Mouse (Mus musculus) retina, adult 2 months (tissue): ENCODE measurements at regions not wholly inside any gene's neighbourhood (a gene's known extent, or its start where the extent isn't known, plus 50 kb on each side); places are given as distances from the start of the nearest gene placed in this dataset.

ENCODE experiments used
- DNase-seq: peaks from one replicate; pipeline ENCODE4 v3.0.0-alpha.2; 2012; ENCODE audit warnings: low read depth, low spot score

DNA sequence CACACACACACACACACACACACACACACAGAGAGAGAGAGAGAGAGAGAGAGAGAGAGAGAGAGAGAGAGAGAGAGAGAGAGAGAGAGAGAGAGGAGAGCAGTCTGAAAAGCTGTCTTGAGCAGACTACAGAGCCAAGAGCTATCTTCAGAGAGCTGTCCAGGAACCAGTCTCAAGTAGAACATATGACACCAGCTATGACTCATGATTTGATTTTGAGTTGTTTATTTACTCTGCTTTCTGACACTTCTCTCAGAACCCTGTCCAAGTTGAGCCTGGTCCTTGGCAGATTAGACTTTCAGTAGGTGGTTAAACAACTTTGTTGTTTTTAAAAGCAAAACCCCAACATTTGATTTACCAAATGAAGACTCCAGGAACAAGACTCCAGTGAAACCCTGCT lies 420.8 kb upstream of the Lcorl start:
- no peak for DNase-seq

DNA sequence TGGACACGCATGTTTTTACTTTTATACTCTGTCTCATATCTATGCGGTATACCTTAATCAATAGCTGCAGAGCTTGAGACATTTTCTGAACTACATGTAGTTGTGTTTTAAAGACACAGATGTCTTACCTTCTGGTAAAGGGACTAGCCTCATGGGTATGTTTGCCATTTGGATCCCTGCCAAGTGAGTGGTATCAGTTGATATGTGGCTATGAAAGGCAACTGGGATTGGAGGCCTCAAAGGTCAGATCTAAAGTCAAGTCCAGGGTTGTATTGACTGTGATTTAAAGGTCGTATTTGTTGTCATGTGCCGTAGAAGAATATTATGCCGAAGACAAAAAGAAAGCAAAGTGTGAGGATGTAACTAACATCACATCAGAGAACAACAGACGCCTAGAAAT lies 399.3 kb upstream of the Lcorl start:
- DNase-seq = no peak

DNA sequence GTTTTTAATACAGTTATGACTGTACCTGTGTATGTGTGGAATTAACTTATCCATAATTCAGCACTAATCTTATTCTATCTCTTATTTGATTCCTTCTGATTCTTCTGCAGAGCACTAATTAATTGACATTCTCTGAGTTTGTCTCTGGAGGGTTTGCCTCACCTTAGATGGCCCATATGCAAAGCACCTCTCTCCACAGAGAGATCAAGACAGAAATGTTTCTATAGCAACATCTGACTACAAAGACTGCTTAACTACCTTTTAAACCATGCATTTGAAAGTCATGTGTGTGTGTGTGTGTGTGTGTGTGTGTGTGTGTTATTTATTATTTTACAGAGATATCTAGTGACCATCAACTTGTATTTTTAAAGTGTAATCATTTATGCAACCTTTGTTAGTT lies 396.5 kb upstream of the Lcorl start:
- DNase-seq = no peak

DNA sequence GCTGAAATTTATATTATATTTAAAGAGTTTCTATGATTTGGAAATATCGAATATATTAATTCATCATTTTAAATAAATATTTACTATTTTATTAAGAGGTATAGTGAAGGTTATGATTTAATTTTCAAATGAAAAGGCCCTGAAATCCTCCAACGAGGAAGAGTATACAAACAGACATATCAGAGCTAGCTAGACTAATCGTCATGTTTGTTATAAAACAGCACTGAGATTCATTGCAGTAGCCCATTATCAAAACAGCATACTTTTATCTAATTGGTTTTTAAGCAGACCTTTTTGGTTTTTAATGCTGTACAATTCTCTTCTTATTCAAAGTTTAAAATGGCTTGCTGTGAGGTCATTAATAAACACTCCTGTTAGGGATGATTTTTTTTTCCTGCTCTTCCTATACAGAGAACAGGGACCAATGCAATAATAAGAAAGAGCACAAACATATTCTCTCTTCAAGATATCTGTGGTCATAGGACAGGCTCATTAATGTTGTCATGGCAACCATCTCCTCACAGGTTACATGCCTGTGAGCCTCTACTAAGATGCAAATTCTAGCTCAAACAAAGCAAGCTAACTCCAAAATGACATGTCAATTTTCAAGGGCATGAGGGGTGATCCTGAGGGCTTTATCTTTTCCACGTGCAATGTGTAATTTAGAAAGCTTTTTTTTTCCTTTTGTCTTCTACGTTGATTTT lies 378.1 kb upstream of the Lcorl start:
- no peak for DNase-seq

DNA sequence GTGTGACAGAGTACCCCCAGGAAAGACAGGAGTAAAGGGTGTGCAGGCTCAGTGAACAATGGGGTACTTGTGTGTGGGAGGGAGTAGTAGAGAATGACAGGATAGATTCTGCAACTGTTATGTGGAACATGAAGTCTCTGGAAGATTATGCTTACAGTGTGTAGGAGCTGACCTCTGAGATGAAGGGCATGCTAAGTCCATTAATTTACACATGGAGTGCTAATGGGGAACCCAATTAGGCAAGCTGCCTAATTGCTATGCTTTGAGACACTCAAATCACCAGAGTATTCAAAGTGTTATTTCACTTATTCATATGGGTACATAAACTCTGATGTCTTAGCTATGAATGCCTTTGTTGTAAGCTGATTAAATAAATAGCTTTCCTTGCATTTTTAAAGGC lies 375.4 kb upstream of the Lcorl start:
- no peak for DNase-seq

DNA sequence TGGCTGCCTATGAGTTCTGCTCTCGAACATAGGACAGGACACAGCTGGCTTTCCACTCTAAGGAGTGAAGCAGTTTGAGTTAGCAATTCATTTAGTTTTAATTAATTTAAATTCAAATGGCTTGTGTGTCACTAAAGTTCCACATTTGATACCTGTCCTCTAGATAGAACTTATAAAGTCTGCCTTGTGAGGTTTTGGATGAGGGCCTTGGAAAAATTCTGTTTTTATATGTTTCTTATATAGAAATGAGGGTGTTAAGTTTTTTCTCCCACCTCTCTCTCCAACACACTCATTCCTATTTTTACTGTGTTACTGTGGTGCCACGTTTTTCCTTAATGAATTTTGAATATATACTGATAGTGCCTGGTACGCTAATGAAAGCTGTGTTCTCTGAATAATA lies 371.3 kb upstream of the Lcorl start:
- DNase-seq = no peak

DNA sequence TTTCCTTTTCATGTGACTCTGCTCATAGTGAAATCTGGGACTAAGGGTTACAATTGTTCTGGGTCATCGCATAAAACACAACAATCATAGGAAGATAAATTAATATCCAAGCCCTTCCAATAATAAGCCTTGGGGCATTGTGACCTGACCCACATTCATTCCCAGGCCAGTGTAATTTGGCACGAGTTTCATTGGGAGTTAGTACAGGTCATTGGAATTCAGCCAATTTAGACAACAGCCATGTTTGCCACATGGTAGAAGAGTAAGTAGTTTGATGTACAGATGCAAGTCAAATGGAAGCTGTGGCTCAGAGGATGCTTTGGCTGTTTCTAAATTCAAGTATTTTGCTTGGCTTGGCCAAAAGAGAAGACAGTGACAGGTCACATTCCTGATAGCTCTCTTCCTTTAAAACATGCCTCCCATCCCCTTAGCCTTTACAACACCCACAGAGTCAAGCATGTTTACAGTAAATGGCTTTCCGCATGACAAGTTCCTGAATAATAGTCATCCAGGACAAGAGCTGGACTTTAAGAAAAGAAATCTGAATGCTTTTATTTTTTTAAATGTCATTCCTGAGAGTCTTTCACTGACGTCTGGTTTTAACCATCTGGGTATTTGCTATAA lies 355.5 kb upstream of the Lcorl start:
- DNase-seq = no peak

DNA sequence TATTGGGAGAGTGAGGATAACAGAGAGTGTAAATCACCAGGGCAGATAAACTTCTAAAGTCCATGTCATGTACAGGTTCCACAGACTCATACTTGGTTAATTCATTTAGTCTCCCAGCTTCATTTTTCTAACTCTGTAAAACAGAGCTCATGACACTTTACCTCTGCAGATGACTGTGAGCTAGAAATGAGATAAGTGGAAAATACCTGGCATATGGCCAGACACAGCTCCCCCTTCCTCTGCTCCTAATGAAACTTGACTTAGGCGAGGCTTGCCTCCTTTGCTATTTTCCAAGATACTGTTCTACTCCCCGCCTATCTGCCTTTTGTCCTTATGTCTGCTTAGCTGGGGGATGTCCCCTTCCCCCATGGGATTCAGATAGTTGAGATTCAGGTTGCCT lies 351.7 kb upstream of the Lcorl start:
- DNase-seq = no peak

DNA sequence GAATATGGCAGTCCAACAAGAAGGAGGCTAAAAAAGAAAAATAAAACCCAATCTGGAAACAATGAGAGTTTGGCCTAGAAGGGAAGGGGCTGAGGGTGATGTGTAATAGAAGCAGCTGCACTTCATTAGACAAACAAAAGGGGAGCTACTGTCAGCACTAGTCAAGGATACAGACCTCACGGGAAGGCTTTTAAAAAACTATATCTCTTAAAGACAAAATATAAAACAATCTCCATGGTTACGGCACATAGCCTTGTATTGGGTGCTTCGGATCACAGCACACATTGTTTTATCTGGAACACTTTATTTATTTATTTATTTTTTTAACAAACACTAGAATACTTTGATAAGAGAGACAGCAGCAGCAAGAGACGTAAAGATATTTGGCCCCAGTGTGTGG lies 346.3 kb upstream of the Lcorl start:
- no peak for DNase-seq

DNA sequence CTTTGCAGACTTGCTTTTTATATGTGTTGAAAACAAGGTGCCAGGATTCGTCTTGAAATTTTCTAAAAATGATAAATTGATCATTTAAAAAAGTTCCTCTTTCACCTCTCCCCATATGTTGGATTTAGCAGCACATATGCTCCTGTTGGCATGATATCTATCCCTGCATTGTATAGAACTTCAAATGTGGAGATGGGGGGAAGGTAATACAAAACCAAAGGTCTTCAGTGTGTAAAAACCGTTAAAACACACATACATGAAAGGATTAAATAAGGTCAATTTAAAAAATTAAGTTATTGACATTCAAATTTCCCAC lies 345.0 kb upstream of the Lcorl start:
- no peak for DNase-seq

DNA sequence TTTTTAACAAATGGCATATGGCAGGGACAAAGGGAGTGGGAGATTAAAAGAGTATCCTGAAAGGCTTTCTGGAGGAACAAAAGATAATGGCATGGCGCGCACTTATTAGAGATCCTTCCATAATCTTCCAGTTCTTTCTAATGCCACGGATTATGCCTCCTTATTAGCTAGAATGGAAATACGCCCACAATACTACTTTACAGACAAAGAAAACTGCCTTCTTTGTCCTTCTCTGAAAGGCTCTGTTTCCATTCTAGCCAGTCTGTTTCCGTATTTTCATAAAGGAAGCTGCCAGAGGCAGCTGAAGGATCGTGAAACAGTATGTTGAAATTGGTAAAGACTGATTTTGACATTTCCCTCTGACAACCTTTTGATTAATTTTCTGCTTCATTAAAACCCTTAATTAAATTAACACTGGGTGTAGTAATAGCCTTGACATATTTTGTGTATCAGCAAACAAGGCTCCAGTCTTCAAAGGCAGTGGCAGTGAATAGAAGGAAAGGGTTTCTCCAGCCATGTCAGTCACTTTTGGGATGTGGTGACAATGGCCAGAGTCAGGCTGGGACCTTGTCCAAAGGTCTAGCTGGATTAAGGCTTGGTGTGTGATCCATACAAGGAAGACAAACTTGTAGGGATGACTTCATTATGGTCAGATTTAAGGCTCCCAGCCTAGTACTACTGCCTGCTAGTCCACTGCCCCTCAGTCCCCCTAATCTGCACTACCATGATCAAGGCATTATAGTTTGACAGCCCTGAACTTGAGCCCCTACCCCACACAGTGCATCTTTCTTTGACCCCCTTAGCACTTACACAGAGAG lies 344.4 kb upstream of the Lcorl start:
- no peak for DNase-seq

DNA sequence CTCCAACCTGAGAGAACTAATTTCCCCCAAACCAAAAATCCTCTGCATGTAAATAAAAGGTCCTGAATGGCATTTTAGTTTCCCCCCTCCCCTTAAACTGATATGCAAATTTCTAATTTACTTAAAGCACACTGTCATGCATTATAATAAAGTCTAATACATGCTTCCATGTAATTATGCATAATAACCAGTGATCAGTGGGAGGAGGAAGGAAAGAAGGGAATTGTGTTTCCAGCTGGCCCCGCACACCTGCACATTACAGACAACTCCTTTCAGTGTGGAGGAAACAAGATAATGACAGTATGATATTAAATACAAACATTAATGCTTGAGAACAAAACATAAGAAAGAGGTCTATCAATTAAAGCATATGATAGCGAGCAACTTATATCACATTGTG lies 329.5 kb upstream of the Lcorl start:
- no peak for DNase-seq

DNA sequence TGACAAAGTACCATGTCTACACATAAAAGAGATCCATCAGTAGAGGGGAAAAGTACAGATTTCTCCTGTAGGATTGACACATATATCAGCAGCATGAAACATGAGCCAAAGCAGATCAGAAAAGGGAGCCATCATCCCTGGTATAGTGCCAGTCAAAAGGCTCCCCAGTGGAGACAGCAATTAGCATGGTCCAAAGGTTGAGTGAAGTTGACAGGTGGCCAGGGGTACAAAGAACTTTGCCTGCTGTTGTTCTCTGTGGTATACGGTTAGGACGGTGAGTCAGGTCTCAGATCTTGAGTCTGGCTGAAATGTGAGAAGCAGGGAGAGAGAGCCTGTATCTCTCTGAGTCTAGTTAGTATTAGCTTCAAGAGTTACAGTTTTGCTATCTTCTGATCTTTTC lies 324.7 kb upstream of the Lcorl start:
- DNase-seq = no peak

DNA sequence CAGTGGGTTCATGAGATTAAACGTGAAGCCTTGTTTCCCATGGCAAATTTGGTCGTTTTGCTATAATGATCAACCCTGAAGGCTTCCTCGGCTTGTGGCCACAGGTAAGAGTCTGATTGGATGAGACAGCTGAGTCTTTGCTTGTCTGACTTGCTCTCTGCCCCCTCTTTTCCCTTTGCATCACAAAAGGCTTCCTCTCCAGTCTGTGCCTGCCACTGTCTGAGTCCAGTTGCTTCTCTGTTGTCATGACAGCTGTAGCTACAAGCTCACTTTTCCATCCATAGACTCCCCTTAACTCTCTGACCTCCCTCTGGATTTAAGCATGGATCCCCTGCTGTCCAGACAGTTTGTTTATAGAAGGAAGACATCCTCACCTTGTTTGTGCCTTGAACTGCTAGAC lies 314.9 kb upstream of the Lcorl start:
- DNase-seq = no peak

DNA sequence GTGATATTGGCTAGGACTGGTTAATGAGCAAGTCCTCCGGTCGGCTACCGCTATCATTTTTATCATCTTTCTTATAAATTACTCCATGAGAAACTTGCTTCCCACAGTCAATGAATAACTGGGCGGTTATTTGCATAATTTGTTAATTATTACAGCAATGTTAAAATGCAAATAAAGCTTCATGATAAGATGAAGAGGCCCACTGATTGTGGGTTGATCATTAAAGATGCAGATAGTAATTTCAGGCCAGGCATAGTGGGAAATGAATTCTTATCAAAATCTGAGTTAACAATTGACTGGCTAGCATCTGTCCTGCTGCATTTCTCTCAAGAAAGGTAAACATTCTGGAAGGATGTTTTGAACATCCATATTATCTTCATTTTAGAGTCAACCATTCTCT lies 303.4 kb upstream of the Lcorl start:
- no peak for DNase-seq

DNA sequence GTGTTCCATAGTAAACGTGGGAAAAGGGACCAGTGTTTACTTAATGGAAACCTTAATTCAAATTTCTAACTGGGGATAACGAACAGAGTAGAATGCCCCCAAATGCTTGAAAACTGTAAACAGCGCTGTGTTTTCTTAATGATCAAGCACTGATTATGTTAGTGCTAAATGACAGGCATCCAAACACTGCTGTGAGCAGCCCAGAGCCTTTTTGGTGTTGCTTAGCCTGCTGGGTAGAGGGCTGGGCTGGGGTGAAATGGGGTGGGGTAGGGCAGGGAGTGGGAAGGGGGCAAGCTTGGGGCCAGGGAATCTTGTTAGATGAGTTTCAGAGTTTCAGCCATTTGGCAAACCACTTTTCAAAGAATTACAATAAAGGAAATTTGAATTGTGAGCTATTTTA lies 294.6 kb upstream of the Lcorl start:
- no peak for DNase-seq

DNA sequence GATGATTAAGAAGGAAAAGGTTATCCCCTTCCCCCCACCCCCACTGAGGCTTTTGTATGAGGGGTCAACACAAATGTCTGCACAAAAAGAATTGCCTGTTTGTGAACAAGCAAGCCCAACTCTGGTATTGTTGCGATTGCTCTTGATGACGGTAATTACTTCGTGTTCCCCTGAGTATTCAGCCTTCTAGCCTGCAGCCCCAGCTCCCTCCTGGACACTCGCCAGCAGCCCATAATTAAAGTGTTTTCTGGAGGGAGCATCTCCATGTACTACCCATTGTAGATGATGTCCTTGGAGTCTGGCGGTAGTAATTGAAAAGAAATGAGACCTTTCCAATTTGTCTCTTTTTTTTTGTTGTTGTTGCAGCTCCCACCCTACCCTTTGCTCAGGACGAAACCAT lies 293.4 kb upstream of the Lcorl start:
- no peak for DNase-seq

DNA sequence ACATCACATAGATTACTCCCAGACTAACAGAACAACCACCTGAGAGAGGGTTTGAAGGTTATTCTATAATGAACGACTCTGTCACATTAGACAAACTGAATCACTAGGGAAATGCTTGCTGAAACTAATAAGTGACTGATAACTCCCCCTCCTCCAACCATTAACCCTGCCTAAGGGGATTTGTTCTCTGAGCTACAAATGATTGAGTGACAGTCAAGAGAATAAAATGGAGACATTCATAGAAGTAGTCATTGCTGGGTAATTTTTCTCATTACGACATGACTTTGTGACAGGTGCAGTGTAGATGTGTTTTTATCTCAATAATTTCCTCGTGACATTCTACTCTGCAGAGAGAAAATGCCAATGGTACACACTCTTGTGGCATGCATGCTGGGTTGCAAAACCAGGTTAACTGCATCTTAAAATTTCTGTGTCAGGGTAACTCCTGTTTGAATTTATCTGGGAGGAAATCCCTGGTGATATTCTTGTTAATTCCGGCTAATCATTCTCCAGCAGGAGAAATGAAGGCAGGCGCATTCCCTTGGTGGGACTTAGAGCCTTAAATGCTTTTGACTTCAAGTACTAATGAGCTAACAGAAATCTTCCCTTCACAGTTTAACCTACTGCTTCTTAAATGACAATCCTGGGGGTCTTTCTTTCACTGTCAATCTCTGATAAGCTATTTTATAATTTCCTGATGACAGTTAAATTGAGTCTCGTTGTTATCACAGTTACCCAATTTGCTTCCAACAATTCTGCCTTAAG lies 292.6 kb upstream of the Lcorl start:
- DNase-seq = no peak

DNA sequence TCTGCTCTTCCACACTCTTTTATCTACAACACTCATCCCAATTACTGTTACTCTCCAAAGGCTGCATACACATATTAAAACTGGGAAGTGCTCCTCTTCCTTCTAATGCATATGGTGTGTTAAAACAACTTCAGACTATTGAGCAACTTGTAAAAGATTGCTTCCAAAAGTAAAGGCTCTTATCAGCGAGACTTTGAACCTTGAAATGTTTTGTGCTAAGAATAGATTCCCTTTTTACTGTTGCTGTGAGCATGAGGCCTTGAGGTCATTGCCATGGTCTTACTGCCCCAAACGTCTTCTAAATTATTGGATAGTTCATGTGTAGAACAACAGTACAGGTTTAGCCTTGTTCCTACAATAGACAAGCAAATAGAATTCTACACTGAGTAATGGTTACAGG lies 281.6 kb upstream of the Lcorl start:
- no peak for DNase-seq

DNA sequence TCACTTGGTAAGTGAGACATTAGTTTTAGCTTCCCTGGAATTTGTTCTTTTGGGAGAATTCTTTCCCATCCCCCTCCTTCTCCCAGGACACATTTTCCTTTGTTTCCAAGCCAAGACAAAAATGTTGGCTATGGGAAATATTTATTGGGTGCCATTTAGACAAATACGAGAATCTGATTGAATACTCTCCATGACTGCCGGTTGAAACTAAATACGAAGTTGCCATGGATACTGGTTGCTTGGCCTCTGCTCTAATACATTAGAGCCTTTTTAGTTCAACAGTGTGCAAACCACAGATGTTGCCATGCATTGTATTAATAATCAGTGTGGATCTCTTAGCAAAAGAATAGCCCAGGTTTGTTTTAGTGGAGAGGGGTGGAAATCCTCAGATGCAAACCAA lies 280.3 kb upstream of the Lcorl start:
- DNase-seq = no peak

DNA sequence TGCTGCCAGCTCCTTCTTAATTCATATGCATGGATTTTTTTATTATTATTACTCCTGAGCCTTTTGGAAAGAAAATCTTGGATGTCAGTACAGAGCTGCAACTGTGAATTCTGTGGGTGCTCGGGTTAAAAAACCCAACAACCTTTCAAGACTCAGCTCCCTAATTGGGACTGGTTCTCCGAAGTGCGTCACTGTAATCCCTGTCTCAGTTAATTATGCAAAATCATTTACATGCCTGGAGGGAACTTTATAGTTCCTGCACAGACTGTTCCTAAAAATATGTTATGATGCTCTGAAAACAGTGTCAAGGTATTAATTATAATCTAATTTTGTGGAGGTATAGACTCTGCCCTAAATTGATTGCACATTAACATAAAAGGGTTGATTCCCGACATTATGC lies 250.6 kb upstream of the Lcorl start:
- no peak for DNase-seq

DNA sequence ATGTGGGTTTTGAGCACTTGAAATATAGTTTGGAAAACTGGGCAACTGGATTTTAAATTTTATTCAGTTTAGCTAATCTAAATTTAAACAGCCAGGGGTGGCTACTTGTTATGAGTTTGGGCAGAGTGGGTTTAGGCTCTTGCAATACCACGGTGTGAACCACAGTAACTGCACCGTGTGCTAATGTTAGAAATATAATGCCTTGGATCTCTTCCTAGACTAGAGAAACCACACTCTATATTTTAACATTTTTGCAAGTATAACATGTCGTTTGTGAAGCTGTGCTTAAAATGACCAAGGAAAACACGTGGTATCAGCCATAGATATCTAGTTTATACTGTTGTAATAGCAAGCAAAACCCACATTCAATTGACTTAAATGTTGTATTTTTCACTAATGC lies 245.9 kb upstream of the Lcorl start:
- DNase-seq = no peak

DNA sequence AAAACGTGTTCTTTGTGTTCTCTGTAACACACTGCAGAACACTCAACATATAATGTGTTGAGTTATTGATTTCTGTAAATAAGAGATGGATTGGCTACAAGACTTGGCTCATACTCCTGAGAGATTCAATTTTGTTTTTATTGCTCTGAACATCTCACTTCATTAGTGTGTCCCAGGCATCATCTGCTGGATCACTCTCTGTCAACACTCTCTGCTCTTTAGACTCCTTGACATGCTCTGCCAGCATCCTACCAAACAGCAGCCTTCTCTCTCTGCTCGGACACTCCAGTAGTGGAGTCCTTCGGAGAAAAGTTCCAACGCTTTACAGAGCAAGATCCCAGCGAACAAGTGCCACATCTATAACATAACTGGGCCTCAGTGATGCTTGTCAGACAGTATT lies 235.1 kb upstream of the Lcorl start:
- DNase-seq = no peak
